Mouse (Mus musculus) embryonic facial prominence, embryonic 14.5 days (tissue): ENCODE measurements around the gene Ttc28. TPM values are rescaled to one million over a fixed set of nuclear protein-coding genes. Genes with fewer than 3 reads are reported as not detected.

Experiments
- ATAC-seq: fragments of 200-750 bp; cut with Nextera tagmentation; 2 replicates; pipeline ENCODE4 v1.8.0; 2017; ENCODE audit warnings: low read depth, moderate number of reproducible peaks, moderate TSS enrichment
- DNase-seq: peaks from one replicate; pipeline ENCODE4 v3.0.0-alpha.2; 2015; ENCODE audit warnings: low spot score
- H3K27ac ChIP-seq: fragments of 300-500 bp; sonication (generic); replicated peaks from 2 replicates; pipeline ENCODE4 v1.5.1; 2014; ENCODE audit warnings: low read depth, mild to moderate bottlenecking, low read length, moderate library complexity
- H3K27me3 ChIP-seq: fragments of 300-500 bp; sonication (generic); replicated peaks from 2 replicates; pipeline ENCODE4 v1.6.1; 2014; ENCODE audit warnings: low read length; ENCODE audit not compliant: control insufficient read depth, insufficient read depth
- H3K36me3 ChIP-seq: fragments of 300-500 bp; sonication (generic); 2 replicates; pipeline ENCODE4 v1.6.1; 2014; ENCODE audit warnings: low read length, mixed read lengths; ENCODE audit not compliant: control insufficient read depth, insufficient read depth
- H3K4me1 ChIP-seq: fragments of 300-500 bp; sonication (generic); 2 replicates; pipeline ENCODE4 v1.6.1; 2014; ENCODE audit warnings: antibody characterized with exemption, low read length; ENCODE audit not compliant: control insufficient read depth, insufficient read depth
- H3K4me2 ChIP-seq: fragments of 300-500 bp; sonication (generic); 2 replicates; pipeline ENCODE4 v1.6.1; 2014; ENCODE audit warnings: low read depth, mild to moderate bottlenecking, low read length, moderate library complexity, mixed read lengths
- H3K4me3 ChIP-seq: fragments of 300-500 bp; sonication (generic); 2 replicates; pipeline ENCODE4 v1.5.1; 2014; ENCODE audit warnings: low read depth, mild to moderate bottlenecking, low read length
- H3K9ac ChIP-seq: fragments of 300-500 bp; sonication (generic); 2 replicates; pipeline ENCODE4 v1.6.1; 2014; ENCODE audit warnings: low read depth, mild to moderate bottlenecking, low read length, moderate library complexity, mixed read lengths
- H3K9me3 ChIP-seq: fragments of 300-500 bp; sonication (generic); 2 replicates; pipeline ENCODE4 v1.6.1; 2016; ENCODE audit warnings: low read length; ENCODE audit not compliant: control insufficient read depth
- WGBS: fragments of 180-500 bp; shearing (Covaris S2); extraction: QIAGEN DNeasy Blood & Tissue Kit; methylation state at CpG from one replicate; pipeline ENCODE4 v1.1.7; 2014; 5-methylcytosine and 5-hydroxymethylcytosine counted together
- polyA plus RNA-seq: library from polyadenylated mRNA; unstranded; fragments of >200 nt; fragmentation: Nextera tagmentation; extraction: Ambion mirVana; gene quantifications from 2 replicates; pipeline ENCODE4 v1.2.1, GENCODE M21; 2014

Ttc28 gene
- polyA plus RNA-seq, 1 experiment from 2014 or later: 17.4 TPM

GRCm38 (mm10) chr5:111007900-111008299 is 128.3 kb downstream of the Ttc28 start:
- Histone ChIP-seq H3K9ac (0 out of 2 replicates have a peak overlapping the region, but pooled peaks have one; percentile 6), H3K4me3 (no peak overlapping the region), H3K9me3 (peaks cover 5% of the 10 kb centered on the region), H3K36me3 (peaks cover 5% of the 10 kb centered on the region; the same call in 1 of the 2 replicates), H3K4me1 (peaks cover 43% of the 10 kb centered on the region), H3K27me3 (no peaks in the 10 kb centered on the region), H3K27ac (peak overlapping the region; percentile 83; the same call in 1 of the 2 replicates), H3K4me2 (peak overlapping the region; percentile 6; the same call in 1 of the 2 replicates)
- ATAC-seq: no peak
- DNase-seq: peak; percentile 61
- WGBS: 38% methylated on average over 8 of the region's 8 CpGs

- Histone ChIP-seq H3K27ac (0 out of 2 replicates have a peak overlapping the region, but pooled peaks have one; percentile 83), H3K36me3 (peaks cover 5% of the 10 kb centered on the region; the same call in 1 of the 2 replicates), H3K9ac (no peak overlapping the region), H3K27me3 (no peaks in the 10 kb centered on the region), H3K4me1 (peaks cover 43% of the 10 kb centered on the region), H3K4me2 (no peak overlapping the region), H3K4me3 (no peak overlapping the region), H3K9me3 (peaks cover 5% of the 10 kb centered on the region)
- WGBS: 76% methylated on average over 6 of the region's 6 CpGs
- ATAC-seq (no peak), DNase-seq (no peak)
Measured at GRCm38 (mm10) chr5:111008431-111008830, 128.8 kb downstream of the Ttc28 start.

GRCm38 (mm10) chr5:111011271-111011670 is 131.7 kb downstream of the Ttc28 start:
- no peak overlapping the region for H3K4me3 ChIP-seq
- no peak overlapping the region for H3K27ac ChIP-seq
- ATAC-seq: no peak
- H3K4me2 ChIP-seq: no peak overlapping the region
- H3K9me3 ChIP-seq: peaks cover 5% of the 10 kb centered on the region
- DNase-seq: no peak
- no peaks in the 10 kb centered on the region for H3K27me3 ChIP-seq
- H3K9ac ChIP-seq: no peak overlapping the region
- WGBS: 20% methylated on average over 8 of the region's 8 CpGs
- peaks cover 5% of the 10 kb centered on the region; the same call in 1 of the 2 replicates for H3K36me3 ChIP-seq
- H3K4me1 ChIP-seq: peaks cover 38% of the 10 kb centered on the region

DNA sequence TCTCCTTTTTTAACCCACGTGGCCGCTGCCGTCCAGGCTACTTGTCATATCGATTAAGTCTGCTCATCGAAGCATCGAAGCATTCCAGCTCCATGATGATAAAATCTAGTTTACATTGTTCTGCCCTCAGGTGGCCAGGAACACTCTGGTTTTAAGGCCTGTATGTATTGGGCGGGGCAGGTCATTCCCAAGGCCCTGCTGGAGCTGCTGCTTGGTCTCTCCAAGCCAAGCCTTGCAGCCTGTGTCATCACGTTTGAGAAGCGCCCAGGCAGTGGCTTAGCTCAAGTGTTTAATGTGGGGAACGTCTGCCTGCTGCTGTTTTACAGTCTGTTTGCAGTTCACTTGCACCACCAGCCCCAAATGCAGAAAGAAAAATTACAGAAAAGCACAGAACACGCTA is 132.5 kb downstream of the Ttc28 start:
- DNase-seq (no peak), ATAC-seq (no peak)
- Histone ChIP-seq H3K27ac (no peak overlapping the region), H3K9ac (no peak overlapping the region), H3K36me3 (peaks cover 5% of the 10 kb centered on the region; the same call in 1 of the 2 replicates), H3K4me2 (no peak overlapping the region), H3K4me3 (no peak overlapping the region), H3K4me1 (peaks cover 30% of the 10 kb centered on the region), H3K27me3 (no peaks in the 10 kb centered on the region), H3K9me3 (peaks cover 5% of the 10 kb centered on the region)
- WGBS: 69% methylated on average over 11 of the region's 11 CpGs

GRCm38 (mm10) chr5:111012587-111012986 is 133.0 kb downstream of the Ttc28 start:
- Histone ChIP-seq H3K27me3 (no peaks in the 10 kb centered on the region), H3K27ac (no peak overlapping the region), H3K4me2 (no peak overlapping the region), H3K9ac (no peak overlapping the region), H3K4me1 (peaks cover 25% of the 10 kb centered on the region), H3K4me3 (no peak overlapping the region), H3K9me3 (peaks cover 5% of the 10 kb centered on the region), H3K36me3 (peaks cover 5% of the 10 kb centered on the region; the same call in 1 of the 2 replicates)
- WGBS: 56% methylated on average over 7 of the region's 7 CpGs
- no peak for DNase-seq
- ATAC-seq: no peak

- ATAC-seq: no peak
Measured at GRCm38 (mm10) chr5:111014960-111015359, 135.4 kb downstream of the Ttc28 start.

DNA sequence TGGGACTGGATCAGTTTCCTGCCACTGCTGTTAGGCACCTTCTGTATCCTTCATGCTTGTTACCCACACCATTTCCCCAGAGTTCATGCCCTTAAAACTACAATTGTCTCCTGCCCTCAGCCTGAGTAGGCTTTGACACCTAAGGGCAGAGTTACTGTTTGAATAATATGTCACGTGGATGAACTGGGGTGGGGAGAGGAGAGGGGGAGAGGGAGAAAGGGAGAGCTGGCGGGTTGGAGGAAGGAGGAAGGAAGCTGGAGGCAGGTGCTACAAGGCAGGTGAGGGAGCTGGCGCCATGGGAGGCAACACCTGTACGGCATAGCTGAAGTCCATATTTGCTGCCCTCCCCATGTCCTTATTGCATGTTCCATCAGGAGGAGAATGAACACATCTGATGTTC is 137.7 kb downstream of the Ttc28 start:
- ATAC-seq (peak; percentile 44; the same call in 1 of the 2 replicates), DNase-seq (no peak)
- 65% methylated on average over 4 of the region's 4 CpGs for WGBS
- no peak overlapping the region for H3K27ac ChIP-seq
- no peaks in the 10 kb centered on the region for H3K9me3 ChIP-seq
- no peak overlapping the region for H3K4me3 ChIP-seq
- H3K4me2 ChIP-seq: no peak overlapping the region
- H3K36me3 ChIP-seq: no peaks in the 10 kb centered on the region
- H3K27me3 ChIP-seq: no peaks in the 10 kb centered on the region
- peaks cover 3% of the 10 kb centered on the region; the same call in 1 of the 2 replicates for H3K4me1 ChIP-seq
- H3K9ac ChIP-seq: no peak overlapping the region

More at GRCm38 (mm10) chr5:111014960-111015359, 135.4 kb downstream of the Ttc28 start:
- Histone ChIP-seq H3K9me3 (peaks cover 3% of the 10 kb centered on the region), H3K27me3 (no peaks in the 10 kb centered on the region), H3K9ac (no peak overlapping the region), H3K36me3 (peaks cover 2% of the 10 kb centered on the region; the same call in 1 of the 2 replicates), H3K4me3 (no peak overlapping the region), H3K4me1 (peaks cover 15% of the 10 kb centered on the region), H3K27ac (no peak overlapping the region), H3K4me2 (no peak overlapping the region)
- WGBS: 78% methylated on average over 4 of the region's 4 CpGs
- DNase-seq: no peak

- H3K9ac ChIP-seq: no peak overlapping the region
- ATAC-seq (no peak), DNase-seq (no peak)
- H3K9me3 ChIP-seq: no peaks in the 10 kb centered on the region
- H3K27me3 ChIP-seq: no peaks in the 10 kb centered on the region
- H3K4me1 ChIP-seq: peaks cover 26% of the 10 kb centered on the region
- no peak overlapping the region for H3K4me2 ChIP-seq
- 90% methylated on average over 9 of the region's 9 CpGs for WGBS
- H3K27ac ChIP-seq: no peak overlapping the region
- no peak overlapping the region for H3K4me3 ChIP-seq
- H3K36me3 ChIP-seq: no peaks in the 10 kb centered on the region
Measured at GRCm38 (mm10) chr5:111022339-111022738, 142.7 kb downstream of the Ttc28 start.

GRCm38 (mm10) chr5:111022940-111023339 is 143.3 kb downstream of the Ttc28 start:
- H3K9me3 ChIP-seq: no peaks in the 10 kb centered on the region
- no peak overlapping the region for H3K4me2 ChIP-seq
- H3K36me3 ChIP-seq: no peaks in the 10 kb centered on the region
- H3K27ac ChIP-seq: no peak overlapping the region
- H3K27me3 ChIP-seq: no peaks in the 10 kb centered on the region
- no peak overlapping the region for H3K4me3 ChIP-seq
- WGBS: 78% methylated on average over 1 of the region's 1 CpGs
- H3K9ac ChIP-seq: no peak overlapping the region
- peaks cover 31% of the 10 kb centered on the region for H3K4me1 ChIP-seq
- DNase-seq: no peak
- no peak for ATAC-seq
